Mouse (Mus musculus) G1E-ER4 (cell line): ENCODE results near the gene Smyd1. TPM values are rescaled to one million over a fixed set of nuclear protein-coding genes. Genes with fewer than 3 reads are reported as not detected.

Experiments used
- GATA1 ChIP-seq: IDR thresholded peaks from one replicate; pipeline ENCODE4 v1.8.0; 2012; ENCODE audit warnings: low read length, inconsistent platforms
- polyA plus RNA-seq: library from polyadenylated mRNA; stranded (reverse); fragments of >175 nt; gene quantifications from 2 replicates; pipeline ENCODE4 v1.2.3, GENCODE M21; 2012

Gene Smyd1
- polyA plus RNA-seq, 1 experiment: 0.04 TPM

- TF ChIP-seq GATA1: no peak
These were observed 120.1 kb downstream of the Smyd1 start for GRCm38 (mm10) chr6:71201925-71202324.

GRCm38 (mm10) chr6:71199612-71200011 is 122.4 kb downstream of the Smyd1 start, which contains the start of gene Fabp1:
TSS of gene Fabp1 (plus strand) at chr6:71199827.
- TF ChIP-seq GATA1: no peak

GRCm38 (mm10) chr6:71197636-71198535 is 124.1 kb downstream of the Smyd1 start:
- no peak for TF ChIP-seq GATA1

- no peak for TF ChIP-seq GATA1
These were observed 125.9 kb downstream of the Smyd1 start for GRCm38 (mm10) chr6:71196107-71196506.

- no peak for TF ChIP-seq GATA1
These were observed 128.8 kb downstream of the Smyd1 start for GRCm38 (mm10) chr6:71193151-71193740.

GRCm38 (mm10) chr6:71190501-71190900 is 131.5 kb downstream of the Smyd1 start:
- TF ChIP-seq GATA1: no peak

GRCm38 (mm10) chr6:71189578-71189977 is 132.5 kb downstream of the Smyd1 start:
- TF ChIP-seq GATA1: no peak

GRCm38 (mm10) chr6:71184941-71185604 is 137.0 kb downstream of the Smyd1 start:
- TF ChIP-seq GATA1: no peak

- TF ChIP-seq GATA1: no peak
These were observed 141.4 kb downstream of the Smyd1 start for GRCm38 (mm10) chr6:71180596-71180995.

GRCm38 (mm10) chr6:71172812-71173580 is 149.0 kb downstream of the Smyd1 start:
- no peak for TF ChIP-seq GATA1

GRCm38 (mm10) chr6:71166551-71167169 is 155.4 kb downstream of the Smyd1 start:
- TF ChIP-seq GATA1: no peak

GRCm38 (mm10) chr6:71164394-71164793 is 157.6 kb downstream of the Smyd1 start:
- no peak for TF ChIP-seq GATA1

Other genes with a start within 250 kb of the Smyd1 start
- not detected in 2 replicates for gene Thnsl2, start 177.8 kb downstream of the Smyd1 start, polyA plus RNA-seq
- gene Fabp1, start 122.4 kb downstream of the Smyd1 start, polyA plus RNA-seq: not detected in 2 replicates
- gene Krcc1, start 50.6 kb downstream of the Smyd1 start, polyA plus RNA-seq: 68.0 and 86.9 TPM in 2 replicates
- not detected in 2 replicates for gene Cd8b1, start 555 bp upstream of the Smyd1 start, polyA plus RNA-seq
- not detected in 2 replicates for gene Cd8a, start 51.2 kb upstream of the Smyd1 start, polyA plus RNA-seq
- 7.1 and 9.0 TPM in 2 replicates for gene Rmnd5a, start 118.4 kb upstream of the Smyd1 start, polyA plus RNA-seq
- 10.1 and 13.8 TPM in 2 replicates for gene Rnf103, start 171.7 kb upstream of the Smyd1 start, polyA plus RNA-seq
- 13.2 and 28.5 TPM in 2 replicates for gene Chmp3, start 221.6 kb upstream of the Smyd1 start, polyA plus RNA-seq